ENCODE assay signal across 8 mouse cellular contexts in the genomic region with DNA sequence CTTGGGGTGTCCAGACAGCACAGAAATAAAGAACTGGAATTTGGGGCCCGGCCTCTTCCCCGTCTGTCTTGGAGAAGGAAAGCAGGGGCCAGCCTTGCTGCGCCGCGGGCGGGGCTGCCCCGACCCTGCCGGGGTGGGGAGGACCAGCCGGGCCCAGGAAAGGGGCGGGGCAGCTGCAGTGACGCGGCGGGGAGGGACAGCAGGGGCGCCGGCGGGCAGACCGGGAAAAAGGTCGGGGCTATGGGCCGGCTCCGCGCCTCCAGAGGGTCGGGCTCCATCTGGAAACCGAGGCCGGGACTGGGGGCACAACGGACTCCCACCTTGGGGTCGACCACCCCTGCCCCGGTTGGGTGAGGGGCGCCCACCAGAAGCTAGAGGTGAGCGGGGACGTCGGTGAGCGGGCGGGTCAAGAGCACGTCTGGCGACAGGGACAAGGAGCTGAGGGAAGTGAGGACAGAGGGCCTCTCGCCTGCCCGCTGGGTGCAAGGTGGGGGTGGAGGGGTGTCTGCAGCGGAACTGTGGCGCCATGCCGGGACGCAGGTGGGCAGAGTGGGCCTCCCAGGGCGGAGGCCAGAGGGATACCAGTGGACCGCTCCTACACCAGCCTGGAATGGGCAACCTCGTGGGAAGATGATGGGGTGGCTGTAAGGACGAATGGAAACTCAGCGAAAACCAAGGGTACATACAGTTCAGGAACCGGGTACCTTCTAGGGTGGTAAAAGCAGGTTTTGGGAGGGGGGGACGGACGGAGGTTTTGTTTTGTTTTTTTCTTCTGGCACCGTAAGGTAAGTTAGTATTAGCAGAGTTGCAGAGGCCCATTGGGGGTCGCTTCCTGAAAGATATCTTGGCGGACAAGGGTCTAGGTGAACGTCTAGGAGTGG. TPM values are rescaled to one million over a fixed set of nuclear protein-coding genes. Genes with fewer than 3 reads are reported as not detected.
DNase-seq lines count a peak whose midpoint lies in the region; ATAC-seq and TF ChIP-seq lines count a peak whose summit lies in the region.

A gene (plus strand): TSS at position 162 of the 881 bp plus-strand sequence.

- no peaks in the 10 kb centered on the region for H3K27me3 ChIP-seq in kidney, adult 2 months (replicated peaks; ENCODE audit: control insufficient read depth, insufficient read depth, low read length)
- H3K27me3 ChIP-seq in liver, adult 2 months (ENCODE audit: control insufficient read depth, insufficient read depth, low read length), result no peaks in the 10 kb centered on the region
- no peaks in the 10 kb centered on the region for H3K27me3 ChIP-seq in myocyte (ENCODE audit: control insufficient read depth, insufficient read depth, insufficient read length)
- no peaks in the 10 kb centered on the region for H3K27me3 ChIP-seq in stomach, postnatal 0 days (ENCODE audit: control insufficient read depth, insufficient read depth, low read length)

- no peak for TF ChIP-seq CTCF in kidney, adult 2 months (conservative IDR thresholded peaks at IDR 0.05; ENCODE audit: insufficient read depth, insufficient read length, low read depth, low read length)
- TF ChIP-seq CTCF in liver, adult 2 months (IDR thresholded peaks at IDR 0.05; ENCODE audit: low read depth, low read length), result no peak
- no peak for TF ChIP-seq CTCF in stomach, postnatal 0 days (IDR thresholded peaks at IDR 0.05; ENCODE audit: low read depth)

- TF ChIP-seq POLR2A in kidney, adult 2 months (IDR thresholded peaks at IDR 0.05; ENCODE audit: low read depth, low read length), result no peak
- no peak for TF ChIP-seq POLR2A in liver, adult 2 months (IDR thresholded peaks at IDR 0.05; ENCODE audit: extremely low read depth, insufficient read depth, low read length)
- TF ChIP-seq POLR2A in myocyte (IDR thresholded peaks at IDR 0.05; ENCODE audit: insufficient read length, low read depth), result peak; percentile 69

- H3K36me3 ChIP-seq in kidney, adult 2 months (ENCODE audit: control insufficient read depth, insufficient read depth, low read length), result no peaks in the 10 kb centered on the region
- no peaks in the 10 kb centered on the region for H3K36me3 ChIP-seq in liver, adult 2 months (ENCODE audit: control insufficient read depth, insufficient read depth, low read length)
- H3K36me3 ChIP-seq in myocyte (ENCODE audit: control insufficient read depth, insufficient read depth), result no peaks in the 10 kb centered on the region
- H3K36me3 ChIP-seq in stomach, postnatal 0 days (ENCODE audit: control insufficient read depth, insufficient read depth, low read length), result no peaks in the 10 kb centered on the region

- peak within 1 kb of the TSS; percentile 59 for H3ac ChIP-seq in myocyte (ENCODE audit: control insufficient read depth, insufficient read length)

- H3K79me2 ChIP-seq in liver, adult 2 months (ENCODE audit: control insufficient read depth, insufficient read depth, low read length), result no peaks in the 10 kb centered on the region
- peaks cover 15% of the 10 kb centered on the region for H3K79me2 ChIP-seq in myocyte (ENCODE audit: control insufficient read depth, insufficient read depth)

- H3K4me2 ChIP-seq in myocyte (ENCODE audit: low read depth), result peak within 1 kb of the TSS; percentile 98
- peak within 1 kb of the TSS; percentile 88 for H3K4me2 ChIP-seq in stomach, postnatal 0 days (replicated peaks; ENCODE audit: low read depth)

- no peak for TF ChIP-seq EP300 in stomach, postnatal 0 days (optimal IDR thresholded peaks at IDR 0.05)

- WGBS in kidney, adult 2 months, result 2% methylated on average over 53 of the region's 53 CpGs
- WGBS in liver, adult 2 months, result 4% methylated on average over 52 of the region's 53 CpGs
- WGBS in stomach, postnatal 0 days, result 2% methylated on average over 49 of the region's 53 CpGs

- no peaks in the 10 kb centered on the region for H3K9me3 ChIP-seq in stomach, postnatal 0 days (ENCODE audit: control insufficient read depth, low read length)

- peak within 1 kb of the TSS; percentile 48 for H3K27ac ChIP-seq in kidney, adult 2 months (ENCODE audit: insufficient read depth, low read depth, low read length)
- H3K27ac ChIP-seq in liver, adult 2 months (replicated peaks; ENCODE audit: insufficient read depth, low read depth, low read length), result peak within 1 kb of the TSS; percentile 35
- H3K27ac ChIP-seq in stomach, postnatal 0 days (replicated peaks), result peak within 1 kb of the TSS; percentile 30

- H3K4me1 ChIP-seq in kidney, adult 2 months (ENCODE audit: control insufficient read depth, insufficient read depth, low read length), result peaks cover 11% of the 10 kb centered on the region; the same call in 1 of the 2 replicates
- peaks cover 26% of the 10 kb centered on the region for H3K4me1 ChIP-seq in liver, adult 2 months (ENCODE audit: control insufficient read depth, insufficient read depth, low read length)
- H3K4me1 ChIP-seq in stomach, postnatal 0 days (replicated peaks; ENCODE audit: control insufficient read depth, insufficient read depth), result peaks cover 16% of the 10 kb centered on the region

- DNase-seq in frontal cortex, adult 2 months (ENCODE audit: extremely low spot score in 1 of 2, low spot score in 1 of 2), result peak in 1 of 2 experiments; percentile 61
- no peak for DNase-seq in frontal cortex, postnatal 25 days (ENCODE audit: low spot score in 2 of 2)
- DNase-seq in embryo, embryonic 9.5 days (ENCODE audit: extremely low spot score), result peak; percentile 63
- DNase-seq in heart, adult 8-10 months (ENCODE audit: low spot score), result peak; percentile 77
- DNase-seq in kidney, adult 2 months, result peak; percentile 82
- no peak for DNase-seq in liver, adult 2 months (ENCODE audit: extremely low read depth, low read depth, low spot score)
- DNase-seq in stomach, postnatal 0 days (ENCODE audit: low spot score), result peak; percentile 84

- H3K4me3 ChIP-seq in kidney, adult 2 months (ENCODE audit: insufficient read depth, low read depth, low read length), result peak within 1 kb of the TSS; percentile 80
- H3K4me3 ChIP-seq in liver, adult 2 months (ENCODE audit: insufficient read depth, low read depth, low read length), result peak within 1 kb of the TSS; percentile 65
- peak within 1 kb of the TSS; percentile 57 for H3K4me3 ChIP-seq in myocyte
- peak within 1 kb of the TSS; percentile 47 for H3K4me3 ChIP-seq in stomach, postnatal 0 days (ENCODE audit: low read depth, low read length)

- no peak for ATAC-seq in stomach, postnatal 0 days (ENCODE audit: low FRiP score, low TSS enrichment)

- peak within 1 kb of the TSS; percentile 86 for H3K9ac ChIP-seq in liver, adult 2 months (ENCODE audit: low read depth, low read length)
- H3K9ac ChIP-seq in stomach, postnatal 0 days (ENCODE audit: low read length), result peak within 1 kb of the TSS; percentile 63

TF ChIP-seq in myocyte, 11 proteins besides CTCF, POLR2A, EP300 and RAD21:
- no peak for TF ChIP-seq MYOG (IDR thresholded peaks at IDR 0.05; ENCODE audit: control insufficient read depth in 1 of 3, insufficient read depth in 1 of 3, insufficient read length in 2 of 3, low read depth in 2 of 3)
- TF ChIP-seq MAX (IDR thresholded peaks at IDR 0.05; ENCODE audit: low read depth), result no peak
- no peak for TF ChIP-seq E2F4 (IDR thresholded peaks at IDR 0.05; ENCODE audit: insufficient read depth)
- peak; percentile 11 for TF ChIP-seq POLR2AphosphoS2 (IDR thresholded peaks at IDR 0.05; ENCODE audit: insufficient read length, low read depth)
- no peak for TF ChIP-seq TCF3 (IDR thresholded peaks at IDR 0.05; ENCODE audit: insufficient read length, low read depth)
- no peak for TF ChIP-seq CEBPB (IDR thresholded peaks at IDR 0.05; ENCODE audit: insufficient read depth, poor library complexity, severe bottlenecking)
- no peak for TF ChIP-seq SRF (IDR thresholded peaks at IDR 0.05; ENCODE audit: control insufficient read depth, insufficient read length, low read depth)
- no peak for TF ChIP-seq USF1 (IDR thresholded peaks at IDR 0.05; ENCODE audit: low read depth)
- no peak for TF ChIP-seq REST (IDR thresholded peaks at IDR 0.05; ENCODE audit: insufficient read depth, insufficient read length)
- peak in 1 of 3 experiments; percentile 54 for TF ChIP-seq MYOD1 (IDR thresholded peaks at IDR 0.05; ENCODE audit: control insufficient read depth in 1 of 3, insufficient read length in 2 of 3, low read depth in 2 of 3)
- no peak for TF ChIP-seq TCF12 (IDR thresholded peaks at IDR 0.05; ENCODE audit: insufficient read depth, poor library complexity, severe bottlenecking)

RNA-seq across cellular contexts. Expression of the gene that starts here (rescaled TPM):
- 290 and 305 TPM in 2 replicates for polyA plus RNA-seq in frontal cortex, adult 2 months (2012; rRNA removed)
- total RNA-seq in heart, adult 8-10 months (2022), result 10 to 100 TPM; 17.0 to 22.1 (median 18.3) TPM
- 41.6 and 46.3 TPM in 2 replicates for polyA plus RNA-seq in kidney, adult 2 months (2012; rRNA removed)
- total RNA-seq in liver, adult 2 months (2014; rRNA removed), result 1.7 and 4.9 TPM in 2 replicates
- polyA plus RNA-seq in liver, adult 2 months (2012; rRNA removed), result 8.1 and 14.2 TPM in 2 replicates
- 42.3 TPM for polyA plus RNA-seq in myocyte (2012; fragmentation: generic; extraction: Trizol)
- polyA plus RNA-seq in stomach, postnatal 0 days (2015; fragmentation: Nextera tagmentation; extraction: Ambion mirVana), result 8.3 and 11.2 TPM in 2 replicates

Comparison
In these comparisons a context has a peak if more than half of its experiments do, and no peak if none do; other contexts are left out.
1. DNase-seq: peak in embryo, embryonic 9.5 days (single experiment), heart, adult 8-10 months (single experiment), kidney, adult 2 months (single experiment) and stomach, postnatal 0 days (single experiment); none in frontal cortex, postnatal 25 days (0 of 2) and liver, adult 2 months (single experiment).
2. Peak in every context shown above with its lines, with median percentiles within 50 percentile points of each other: H3K27ac ChIP-seq and H3K4me3 ChIP-seq.